Mouse (Mus musculus): Measurements from ENCODE around the gene Adgrg6.

Gene Adgrg6

GRCm38 (mm10) chr10:14491838-14492237, 53.6 kb downstream of the Adgrg6 start:
- in situ Hi-C loops (cut with MboI, MseI) = no loop called here

GRCm38 (mm10) chr10:14483257-14483656, 62.2 kb downstream of the Adgrg6 start:
- in situ Hi-C loops (cut with MboI, MseI) = no loop called here

GRCm38 (mm10) chr10:14482483-14482882, 63.0 kb downstream of the Adgrg6 start:
- in situ Hi-C loops (cut with MboI, MseI) = no loop called here

- in situ Hi-C loops (cut with MboI, MseI) = no loop called here
These were observed 64.5 kb downstream of the Adgrg6 start for GRCm38 (mm10) chr10:14480928-14481327.

GRCm38 (mm10) chr10:14476393-14476792, 69.1 kb downstream of the Adgrg6 start:
- in situ Hi-C loops (cut with MboI, MseI) = no loop called here

- in situ Hi-C loops (cut with MboI, MseI) = no loop called here
These were observed 69.8 kb downstream of the Adgrg6 start for GRCm38 (mm10) chr10:14475641-14476040.

GRCm38 (mm10) chr10:14474541-14475305, 70.7 kb downstream of the Adgrg6 start:
- in situ Hi-C loops (cut with MboI, MseI) = no loop called here

- in situ Hi-C loops (cut with MboI, MseI) = no loop called here
These were observed 74.4 kb downstream of the Adgrg6 start for GRCm38 (mm10) chr10:14471039-14471550.

GRCm38 (mm10) chr10:14468623-14469022, 76.8 kb downstream of the Adgrg6 start:
- in situ Hi-C loops (cut with MboI, MseI) = loop anchor here (5.0 kb wide), 1 partner anchor 79 kb away; the partner anchor contains the start of gene Adgrg6

- in situ Hi-C loops (cut with MboI, MseI) = no loop called here
These were observed 81.5 kb downstream of the Adgrg6 start for GRCm38 (mm10) chr10:14463796-14464511.

- in situ Hi-C loops (cut with MboI, MseI) = no loop called here
These were observed 84.4 kb downstream of the Adgrg6 start for GRCm38 (mm10) chr10:14460933-14461514.

- in situ Hi-C loops (cut with MboI, MseI) = no loop called here
These were observed 85.1 kb downstream of the Adgrg6 start for GRCm38 (mm10) chr10:14460252-14460932.

- in situ Hi-C loops (cut with MboI, MseI) = no loop called here
These were observed 85.6 kb downstream of the Adgrg6 start for GRCm38 (mm10) chr10:14459819-14460218.

GRCm38 (mm10) chr10:14459330-14459729, 86.1 kb downstream of the Adgrg6 start:
- in situ Hi-C loops (cut with MboI, MseI) = no loop called here

- in situ Hi-C loops (cut with MboI, MseI) = no loop called here
These were observed 91.0 kb downstream of the Adgrg6 start for GRCm38 (mm10) chr10:14454481-14454880.

GRCm38 (mm10) chr10:14451811-14452210, 93.6 kb downstream of the Adgrg6 start:
- in situ Hi-C loops (cut with MboI, MseI) = no loop called here

GRCm38 (mm10) chr10:14450073-14450472, 95.4 kb downstream of the Adgrg6 start:
- in situ Hi-C loops (cut with MboI, MseI) = no loop called here

GRCm38 (mm10) chr10:14445590-14446291, 99.7 kb downstream of the Adgrg6 start:
- in situ Hi-C loops (cut with MboI, MseI) = no loop called here

- in situ Hi-C loops (cut with MboI, MseI) = no loop called here
These were observed 104.4 kb downstream of the Adgrg6 start for GRCm38 (mm10) chr10:14440860-14441579.

- in situ Hi-C loops (cut with MboI, MseI) = no loop called here
These were observed 141.4 kb downstream of the Adgrg6 start for GRCm38 (mm10) chr10:14404070-14404469.
